Mouse (Mus musculus): Measurements from ENCODE around the gene Lyzl4. TPM values are rescaled to one million over a fixed set of nuclear protein-coding genes. Genes with fewer than 3 reads are reported as not detected.

Lyzl4 gene
- total and polyA plus RNA-seq, 2 experiments from 2014 or later = 0.46 TPM; not detected in 1

- no peak overlapping the region for H3K9ac ChIP-seq (replicated peaks; ENCODE audit: low read length)
- no peak overlapping the region for H3K4me2 ChIP-seq (ENCODE audit: low read depth, low read length)
- H3K4me3 ChIP-seq (ENCODE audit: low read length) = no peak overlapping the region
- DNase-seq (ENCODE audit: low spot score) (no peak), ATAC-seq (no peak)
- H3K9me3 ChIP-seq (ENCODE audit: low read length) = no peaks in the 10 kb centered on the region
- 0 out of 2 replicates have a peak, but pooled peaks cover 4% of the 10 kb centered on the region for H3K4me1 ChIP-seq (ENCODE audit: insufficient read depth, low read length)
- TF ChIP-seq CTCF (IDR thresholded peaks at IDR 0.05; ENCODE audit: low read depth) = no peak
- H3K36me3 ChIP-seq (ENCODE audit: insufficient read depth, low read length) = no peaks in the 10 kb centered on the region
- H3K27ac ChIP-seq = no peak overlapping the region
- H3K27me3 ChIP-seq (ENCODE audit: insufficient read depth, low read length) = no peaks in the 10 kb centered on the region
- WGBS = 58% methylated on average over 13 of the region's 13 CpGs
Observed at GRCm38 (mm10) chr9:121657143-121657542, 15.2 kb upstream of the Lyzl4 start.

DNA sequence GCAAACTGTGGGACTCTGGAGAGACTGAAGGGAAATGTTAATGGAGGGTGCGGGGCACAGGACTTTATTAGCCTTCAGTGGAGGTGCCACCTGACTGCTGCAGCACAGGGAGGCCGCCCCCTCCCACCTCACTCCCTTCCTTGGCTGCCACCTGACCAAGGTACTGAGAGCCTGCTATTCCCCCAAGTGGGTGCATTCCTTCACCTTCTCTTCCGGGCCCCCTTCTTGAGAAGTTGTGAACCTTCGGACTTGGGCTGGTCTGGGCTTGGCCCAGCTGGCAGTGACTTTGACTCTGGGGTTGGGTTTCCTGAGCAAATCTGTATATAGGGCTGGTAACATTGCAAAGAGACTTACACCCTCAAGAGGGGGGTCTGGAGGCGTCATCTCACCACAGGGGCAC lies 14.4 kb upstream of the Lyzl4 start:
- no peaks in the 10 kb centered on the region for H3K9me3 ChIP-seq (ENCODE audit: low read length)
- no peak overlapping the region for H3K27ac ChIP-seq
- TF ChIP-seq CTCF (IDR thresholded peaks at IDR 0.05; ENCODE audit: low read depth) = no peak
- no peak overlapping the region for H3K4me3 ChIP-seq (ENCODE audit: low read length)
- no peaks in the 10 kb centered on the region for H3K27me3 ChIP-seq (ENCODE audit: insufficient read depth, low read length)
- no peak overlapping the region for H3K4me2 ChIP-seq (ENCODE audit: low read depth, low read length)
- 93% methylated on average over 5 of the region's 5 CpGs for WGBS
- DNase-seq (ENCODE audit: low spot score) = no peak
- no peak for ATAC-seq
- H3K9ac ChIP-seq (replicated peaks; ENCODE audit: low read length) = no peak overlapping the region
- no peaks in the 10 kb centered on the region for H3K36me3 ChIP-seq (ENCODE audit: insufficient read depth, low read length)
- H3K4me1 ChIP-seq (ENCODE audit: insufficient read depth, low read length) = 0 out of 2 replicates have a peak, but pooled peaks cover 4% of the 10 kb centered on the region

DNA sequence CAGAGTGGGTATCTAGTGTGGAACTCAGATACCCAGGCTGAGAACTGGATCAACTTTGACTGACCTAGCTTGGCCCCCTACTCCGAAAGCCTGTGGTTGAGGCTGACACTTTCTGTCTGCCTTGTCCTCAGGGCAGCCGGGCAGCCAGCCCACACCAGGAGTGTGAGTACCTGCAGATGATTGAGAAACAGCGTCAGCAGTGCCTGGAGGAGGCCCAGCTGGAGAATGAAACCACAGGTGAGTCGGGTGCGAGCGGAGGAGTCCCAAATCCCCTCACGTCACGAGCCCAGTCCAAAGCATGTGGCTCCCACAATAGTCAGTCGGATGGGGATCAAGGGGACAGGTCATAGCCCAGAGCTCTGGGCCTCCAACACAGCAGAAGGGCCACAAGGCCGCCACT lies 11.8 kb upstream of the Lyzl4 start:
- H3K4me3 ChIP-seq (ENCODE audit: low read length) = no peak overlapping the region
- WGBS = 87% methylated on average over 10 of the region's 10 CpGs
- no peaks in the 10 kb centered on the region for H3K4me1 ChIP-seq (ENCODE audit: insufficient read depth, low read length)
- no peaks in the 10 kb centered on the region for H3K9me3 ChIP-seq (ENCODE audit: low read length)
- H3K36me3 ChIP-seq (ENCODE audit: insufficient read depth, low read length) = no peaks in the 10 kb centered on the region
- DNase-seq (ENCODE audit: low spot score) (no peak), ATAC-seq (no peak)
- no peak for TF ChIP-seq CTCF (IDR thresholded peaks at IDR 0.05; ENCODE audit: low read depth)
- H3K27ac ChIP-seq = no peak overlapping the region
- H3K4me2 ChIP-seq (ENCODE audit: low read depth, low read length) = no peak overlapping the region
- H3K27me3 ChIP-seq (ENCODE audit: insufficient read depth, low read length) = no peaks in the 10 kb centered on the region
- no peak overlapping the region for H3K9ac ChIP-seq (replicated peaks; ENCODE audit: low read length)

DNA sequence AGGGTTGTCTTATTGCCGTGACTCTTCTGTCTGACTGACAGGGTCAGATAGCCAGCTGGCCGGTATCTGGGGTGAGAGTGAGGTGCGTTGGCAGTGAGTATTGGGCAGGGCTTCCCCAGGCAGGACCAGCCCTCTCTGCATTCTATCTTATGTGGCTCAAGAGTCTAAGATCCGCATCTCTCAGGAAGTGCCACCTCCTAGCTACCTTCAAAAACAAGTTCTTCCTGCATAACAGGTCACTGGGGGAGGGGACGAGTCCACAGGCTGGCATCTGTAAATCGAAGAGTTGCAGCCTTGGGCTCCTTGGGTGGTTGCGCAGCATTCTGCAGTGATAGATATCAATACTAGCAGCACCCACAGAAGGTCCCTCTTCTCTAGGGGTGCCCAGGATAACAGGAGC lies 5.1 kb upstream of the Lyzl4 start:
- H3K9ac ChIP-seq (replicated peaks; ENCODE audit: low read length) = no peak overlapping the region
- 0 out of 2 replicates have a peak, but pooled peaks cover 7% of the 10 kb centered on the region for H3K27me3 ChIP-seq (ENCODE audit: insufficient read depth, low read length)
- DNase-seq (ENCODE audit: low spot score) = no peak
- no peak for TF ChIP-seq CTCF (IDR thresholded peaks at IDR 0.05; ENCODE audit: low read depth)
- H3K4me3 ChIP-seq (ENCODE audit: low read length) = no peak overlapping the region
- peaks cover 6% of the 10 kb centered on the region; the same call in 1 of the 2 replicates for H3K4me1 ChIP-seq (ENCODE audit: insufficient read depth, low read length)
- no peak for ATAC-seq
- no peak overlapping the region for H3K4me2 ChIP-seq (ENCODE audit: low read depth, low read length)
- H3K36me3 ChIP-seq (ENCODE audit: insufficient read depth, low read length) = no peaks in the 10 kb centered on the region
- WGBS = 77% methylated on average over 7 of the region's 7 CpGs
- no peak overlapping the region for H3K27ac ChIP-seq
- no peaks in the 10 kb centered on the region for H3K9me3 ChIP-seq (ENCODE audit: low read length)

DNA sequence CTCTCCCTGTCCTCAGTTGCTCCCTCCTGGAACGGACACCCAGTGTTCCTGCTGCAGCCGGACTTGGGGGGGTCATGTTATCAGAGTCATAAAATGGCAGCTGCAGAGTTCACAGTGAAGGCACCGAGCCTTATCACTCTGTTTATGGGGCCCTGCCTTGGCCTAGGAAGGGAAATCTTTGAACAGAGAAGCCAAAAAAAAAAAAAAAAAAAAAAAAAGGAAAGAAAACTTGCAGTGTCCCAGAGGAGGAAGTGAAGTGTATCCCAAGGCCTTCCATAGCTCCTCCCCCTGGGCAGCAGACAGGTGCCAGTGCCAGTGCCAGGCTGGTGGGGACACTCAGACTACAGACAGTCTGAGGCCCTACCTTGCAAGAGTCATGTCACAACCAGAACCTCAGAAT lies 3.0 kb upstream of the Lyzl4 start:
- Histone ChIP-seq H3K9ac (replicated peaks; ENCODE audit: low read length) (no peak overlapping the region), H3K9me3 (ENCODE audit: low read length) (no peaks in the 10 kb centered on the region), H3K4me1 (ENCODE audit: insufficient read depth, low read length) (peaks cover 6% of the 10 kb centered on the region; the same call in 1 of the 2 replicates), H3K4me2 (ENCODE audit: low read depth, low read length) (no peak overlapping the region), H3K27ac (no peak overlapping the region), H3K4me3 (ENCODE audit: low read length) (no peak overlapping the region), H3K36me3 (ENCODE audit: insufficient read depth, low read length) (no peaks in the 10 kb centered on the region), H3K27me3 (ENCODE audit: insufficient read depth, low read length) (peaks cover 12% of the 10 kb centered on the region; the same call in 1 of the 2 replicates)
- no peak for ATAC-seq
- 83% methylated on average over 3 of the region's 3 CpGs for WGBS
- DNase-seq (ENCODE audit: low spot score) = no peak
- no peak for TF ChIP-seq CTCF (IDR thresholded peaks at IDR 0.05; ENCODE audit: low read depth)

- H3K9ac ChIP-seq (replicated peaks; ENCODE audit: low read length) = peak within 1 kb of the TSS; percentile 48
- ATAC-seq (peak; percentile 77), DNase-seq (ENCODE audit: low spot score) (peak; percentile 78)
- no peak within 1 kb of the TSS for H3K27ac ChIP-seq
- H3K4me3 ChIP-seq (ENCODE audit: low read length) = peak within 1 kb of the TSS; percentile 48
- WGBS = under 1% methylated on average over 73 of the region's 79 CpGs
- peak within 1 kb of the TSS; percentile 79 for H3K4me2 ChIP-seq (ENCODE audit: low read depth, low read length)
- TF ChIP-seq CTCF (IDR thresholded peaks at IDR 0.05; ENCODE audit: low read depth) = peak; percentile 52
- H3K36me3 ChIP-seq (ENCODE audit: insufficient read depth, low read length) = no peaks in the 10 kb centered on the region
- H3K9me3 ChIP-seq (ENCODE audit: low read length) = no peaks in the 10 kb centered on the region
- H3K4me1 ChIP-seq (ENCODE audit: insufficient read depth, low read length) = peaks cover 6% of the 10 kb centered on the region; the same call in 1 of the 2 replicates
- H3K27me3 ChIP-seq (ENCODE audit: insufficient read depth, low read length) = peaks cover 12% of the 10 kb centered on the region; the same call in 1 of the 2 replicates
Observed at GRCm38 (mm10) chr9:121642401-121643181, 695 bp upstream of the Lyzl4 start, which contains the start of gene Vipr1. Gene Vipr1, plus strand, starts transcription at chr9:121642716.
